Mouse (Mus musculus) left cerebral cortex, postnatal 14 days (tissue): ENCODE data around the gene Tfam. TPM values are rescaled to one million over a fixed set of nuclear protein-coding genes. Genes with fewer than 3 reads are reported as not detected.

Experiments used
- DNase-seq, 2 experiments: peaks; one replicate each; pipeline ENCODE4 v3.0.0; 2021 to 2022; ENCODE audit warnings: low spot score in 2 of 2, mixed read lengths in 1 of 2
- intact Hi-C: fragments of 180-260 bp; cut with DNase I; formaldehyde crosslinking; loops from one replicate; pipeline ENCODE4 v1.15.1; 2025
- total RNA-seq, 2 experiments: library from RNA; stranded (reverse); gene quantifications; 2 replicates each; pipeline ENCODE4 v1.2.3; 2021

Gene Tfam
- total RNA-seq, 2 experiments from 2014 or later: 36.0 to 40.0 TPM

DNA sequence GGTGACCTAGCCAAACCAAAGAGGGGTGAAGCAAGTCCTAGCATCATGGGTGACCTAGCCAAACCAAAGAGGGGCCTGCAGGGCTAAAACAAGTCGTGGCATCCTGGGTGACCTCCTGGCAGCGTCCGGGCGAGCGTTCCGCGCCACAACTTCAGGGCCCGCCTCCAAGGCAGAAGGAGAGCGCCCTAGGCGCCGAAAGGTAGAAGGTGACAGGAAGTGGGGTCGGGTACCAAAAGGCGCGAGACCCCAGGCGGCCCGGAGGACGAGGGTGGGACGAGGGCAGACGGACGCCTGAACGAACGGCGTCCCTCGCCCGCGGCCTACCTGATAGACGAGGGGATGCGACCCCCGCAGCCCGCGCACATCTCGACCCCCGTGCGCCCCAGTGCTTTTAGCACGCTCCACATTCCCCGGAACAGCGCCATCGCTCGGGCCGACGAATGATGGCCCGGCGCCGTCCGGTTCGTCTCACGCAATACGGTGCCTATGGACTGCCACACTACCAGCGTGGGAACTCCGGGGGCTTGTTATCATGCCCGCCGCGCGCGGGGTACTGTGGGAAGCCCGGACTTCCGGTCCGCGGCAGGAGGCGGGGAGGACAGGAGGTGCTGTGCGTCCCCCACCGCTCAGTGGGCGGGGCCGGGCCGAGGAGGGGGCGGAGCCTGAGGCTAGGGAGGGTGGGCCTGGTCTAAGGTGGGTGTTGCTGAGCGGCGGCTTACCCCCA lies 402 bp downstream of the Tfam start:
- DNase-seq: peak; percentile 93 to 94
- intact Hi-C loops: no loop called here

- no peak for DNase-seq
- intact Hi-C loops: no loop called here
Measured at GRCm38 (mm10) chr10:71234071-71234470, 4.0 kb downstream of the Tfam start.

- DNase-seq: peak; percentile 87 to 92
- intact Hi-C loops: loop anchor here (10.0 kb wide), 2 partner anchors 661 to 911 kb away; no protein-coding TSS in a partner anchor
Measured at GRCm38 (mm10) chr10:71225894-71226293, 12.2 kb downstream of the Tfam start.

DNA sequence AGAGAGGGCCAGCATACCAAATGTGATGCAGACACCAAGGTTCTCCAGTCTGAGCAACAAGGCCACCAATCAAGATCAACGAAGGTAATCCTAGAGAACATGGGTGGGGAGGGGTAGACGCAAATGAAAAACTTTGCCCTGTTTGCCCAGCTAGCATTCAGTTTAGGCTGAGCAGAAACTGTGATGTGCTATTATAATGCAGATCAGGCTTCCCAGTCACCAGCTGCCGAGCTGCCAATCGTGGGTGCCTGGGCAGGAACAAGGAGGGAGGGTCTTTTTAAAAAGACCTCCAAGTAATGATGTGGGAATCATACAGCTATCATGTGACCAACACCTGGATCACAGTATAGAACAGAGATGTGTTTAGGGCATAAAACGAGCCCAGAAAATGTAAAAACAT lies 15.0 kb downstream of the Tfam start:
- intact Hi-C loops: loop anchor here (10.0 kb wide), 2 partner anchors 658 to 908 kb away; no protein-coding TSS in a partner anchor
- DNase-seq: no peak

DNA sequence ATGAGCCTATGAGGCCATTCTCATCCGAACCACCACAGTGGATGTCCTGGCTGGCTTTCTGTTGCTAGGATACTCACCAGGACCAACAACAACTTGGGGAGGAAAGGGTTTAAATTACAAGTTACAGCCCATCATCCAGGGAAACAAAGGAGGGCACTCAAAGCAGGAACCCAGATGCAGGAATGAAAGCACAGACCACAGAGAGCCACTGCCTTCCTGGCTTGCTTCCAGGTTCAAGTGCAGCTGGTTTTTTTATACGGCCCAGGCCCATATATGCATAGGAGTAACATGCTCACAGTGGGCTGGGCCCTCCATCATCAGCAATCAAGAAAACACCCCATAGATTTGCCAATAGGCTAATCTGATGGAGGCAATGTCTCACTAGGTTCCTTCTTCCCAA lies 15.4 kb downstream of the Tfam start:
- intact Hi-C loops: loop anchor here (10.0 kb wide), 2 partner anchors 658 to 908 kb away; no protein-coding TSS in a partner anchor
- DNase-seq: no peak

DNA sequence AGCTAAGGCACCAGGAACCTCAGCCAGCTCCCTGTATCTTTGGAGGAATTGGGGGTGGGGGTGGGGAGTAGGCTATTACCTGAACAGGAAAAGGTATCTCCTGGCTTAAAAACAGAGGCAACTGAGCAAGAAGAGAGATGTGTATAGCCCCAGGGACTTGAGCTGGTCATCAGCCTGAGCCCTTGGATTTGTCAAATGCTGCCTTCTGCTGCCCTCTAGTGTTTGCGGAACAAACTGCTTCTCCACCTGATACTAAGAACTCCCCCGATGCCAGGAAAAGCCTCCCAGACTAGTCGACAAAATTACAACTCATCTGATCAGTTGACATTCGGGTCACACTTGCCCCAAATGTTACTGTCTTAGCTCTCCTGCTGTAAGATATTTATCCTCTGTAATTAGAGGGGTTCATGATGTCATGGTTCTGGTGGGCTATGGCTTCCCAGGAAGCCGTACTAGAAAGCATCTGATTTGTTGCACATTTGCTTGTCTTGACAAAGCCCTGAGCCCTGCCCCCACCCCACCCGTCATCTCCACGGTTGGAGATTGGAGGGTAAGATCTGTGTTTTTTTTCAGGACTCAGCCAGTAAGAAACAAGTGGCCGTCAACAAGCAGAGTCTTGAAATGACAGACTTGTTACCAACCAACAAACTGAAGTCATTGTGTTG lies 19.7 kb downstream of the Tfam start:
- intact Hi-C loops: loop anchor here (5.0 kb wide), 4 partner anchors 56 to 401 kb away; no protein-coding TSS in a partner anchor
- DNase-seq: peak; percentile 86 to 89

GRCm38 (mm10) chr10:71215996-71216395 lies 22.1 kb downstream of the Tfam start:
- intact Hi-C loops: loop anchor here (5.0 kb wide), 4 partner anchors 54 to 399 kb away; no protein-coding TSS in a partner anchor
- DNase-seq: no peak

- DNase-seq: no peak
- intact Hi-C loops: no loop called here
Measured at GRCm38 (mm10) chr10:71201512-71201911, 36.6 kb downstream of the Tfam start.

DNA sequence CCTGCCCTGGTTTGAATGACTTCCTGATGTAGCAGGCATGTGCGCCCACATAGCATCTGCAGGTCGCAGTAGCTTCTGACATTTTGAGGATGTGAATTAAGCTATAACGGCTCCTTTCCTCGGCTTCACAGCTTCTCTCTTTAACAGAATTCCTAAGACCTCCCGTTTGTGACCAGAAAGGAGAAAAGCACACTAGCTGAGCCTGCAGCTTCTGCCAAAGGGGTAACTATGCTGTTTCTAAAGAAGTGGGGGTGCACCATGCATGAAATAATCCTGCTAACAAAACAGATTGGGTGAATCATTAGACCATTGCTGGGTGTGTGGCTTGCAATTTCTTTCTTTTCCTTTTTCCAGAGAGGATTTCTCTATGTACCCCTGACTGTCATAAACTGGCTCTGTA lies 37.1 kb downstream of the Tfam start:
- intact Hi-C loops: no loop called here
- no peak for DNase-seq

DNA sequence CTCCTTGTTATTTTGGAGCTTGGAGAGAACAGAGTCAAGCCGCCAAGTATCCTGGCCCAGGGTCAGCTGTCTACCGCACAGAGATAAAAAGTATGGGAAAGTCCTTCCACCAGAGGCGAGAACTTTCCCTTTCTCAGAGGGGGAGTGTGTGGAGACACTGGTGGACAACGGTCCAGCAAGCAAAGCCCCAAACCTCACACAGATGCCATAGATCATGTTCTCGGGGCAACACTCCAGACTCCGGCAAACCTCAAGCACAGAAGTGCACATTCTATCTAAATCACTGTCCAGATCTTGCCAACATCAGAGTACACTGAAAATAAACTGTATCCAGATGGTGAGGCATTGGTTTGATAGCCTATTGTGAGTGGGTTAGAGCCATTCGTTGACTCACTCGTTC lies 39.4 kb downstream of the Tfam start:
- DNase-seq: no peak
- intact Hi-C loops: no loop called here

GRCm38 (mm10) chr10:71197036-71197785 lies 40.9 kb downstream of the Tfam start:
- intact Hi-C loops: no loop called here
- DNase-seq: no peak

DNA sequence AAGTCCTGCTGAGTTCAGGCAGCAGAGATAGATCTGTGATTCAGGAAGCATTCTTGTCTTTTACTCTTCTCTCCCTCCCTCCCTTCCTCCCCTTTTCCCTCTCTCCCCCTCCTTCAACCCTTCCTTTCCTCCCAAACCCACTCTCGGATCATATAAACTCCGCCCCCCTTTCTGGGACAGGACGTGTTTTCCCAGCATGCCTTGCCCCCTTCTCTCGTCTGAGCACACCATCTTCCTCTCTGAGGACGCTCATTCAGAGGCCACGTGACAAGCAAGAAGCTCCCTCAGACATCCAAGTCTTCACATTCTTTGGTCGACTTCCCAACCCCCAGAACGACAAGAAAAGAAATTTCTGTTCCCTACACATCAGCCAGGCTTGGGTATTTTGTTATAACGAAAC lies 42.6 kb downstream of the Tfam start:
- DNase-seq: no peak
- intact Hi-C loops: no loop called here

GRCm38 (mm10) chr10:71194713-71195112 lies 43.4 kb downstream of the Tfam start:
- intact Hi-C loops: no loop called here
- DNase-seq: no peak

DNA sequence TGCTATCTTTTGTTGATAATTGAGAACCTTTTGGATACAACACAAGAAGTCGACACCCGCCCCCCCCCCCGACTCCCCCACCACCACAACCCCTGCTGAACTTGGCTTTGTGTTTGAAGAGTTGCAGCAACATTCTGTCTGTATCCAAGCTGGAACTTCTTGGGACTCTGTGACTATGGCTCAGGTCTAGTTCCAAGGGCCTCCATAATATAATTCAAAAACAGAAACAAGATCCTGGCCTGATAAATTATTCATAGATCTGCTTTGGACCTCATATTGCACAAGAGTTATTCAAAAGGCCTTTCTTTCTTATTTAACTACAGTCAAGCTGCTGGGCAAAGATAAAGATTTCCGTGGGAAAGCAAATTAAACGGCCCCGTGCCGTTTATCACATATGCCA lies 44.8 kb downstream of the Tfam start:
- intact Hi-C loops: no loop called here
- no peak for DNase-seq

DNA sequence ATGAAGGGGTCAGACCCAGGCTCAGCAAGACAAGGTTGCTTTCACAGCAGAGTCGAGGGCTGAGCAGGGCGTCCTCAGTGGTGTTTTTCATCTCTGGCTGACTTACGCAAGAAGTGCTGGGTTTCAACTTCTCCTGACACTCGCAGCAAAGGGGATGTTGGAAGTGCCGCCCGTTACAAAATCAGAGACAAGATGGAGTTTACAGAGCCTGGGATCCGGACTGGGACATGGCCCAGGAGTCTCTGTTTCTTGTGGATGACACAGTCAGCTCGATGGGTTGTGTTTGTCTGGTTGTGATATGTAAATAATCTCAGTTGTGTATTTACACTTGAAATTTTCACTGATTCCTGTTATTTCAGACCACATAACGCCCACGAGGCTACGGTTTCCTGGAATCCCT lies 45.2 kb downstream of the Tfam start:
- no peak for DNase-seq
- intact Hi-C loops: no loop called here

- no peak for DNase-seq
- intact Hi-C loops: no loop called here
Measured at GRCm38 (mm10) chr10:71188681-71189080, 49.4 kb downstream of the Tfam start.

- intact Hi-C loops: no loop called here
- no peak for DNase-seq
Measured at GRCm38 (mm10) chr10:71185059-71185458, 53.0 kb downstream of the Tfam start.

- intact Hi-C loops: no loop called here
Measured at GRCm38 (mm10) chr10:71183339-71184031, 54.6 kb downstream of the Tfam start.

GRCm38 (mm10) chr10:71181931-71182330 lies 56.1 kb downstream of the Tfam start:
- intact Hi-C loops: no loop called here
- no peak for DNase-seq

More at GRCm38 (mm10) chr10:71183339-71184031, 54.6 kb downstream of the Tfam start:
- no peak for DNase-seq

- DNase-seq: no peak
- intact Hi-C loops: no loop called here
Measured at GRCm38 (mm10) chr10:71181091-71181490, 57.0 kb downstream of the Tfam start.
